Mouse (Mus musculus) E14TG2a.4 (cell line): ENCODE measurements around the gene Wnt2.

ENCODE experiments used
- H3K27me3 ChIP-seq: 2 replicates; pipeline ENCODE4 v1.6.1; 2014; ENCODE audit warnings: low read length, control low read depth; ENCODE audit not compliant: insufficient read depth
- H3K36me3 ChIP-seq: 2 replicates; pipeline ENCODE4 v1.6.1; 2014; ENCODE audit warnings: low read length, control low read depth; ENCODE audit not compliant: insufficient read depth
- H3K4me1 ChIP-seq: replicated peaks from 2 replicates; pipeline ENCODE4 v1.6.1; 2014; ENCODE audit warnings: low read depth, low read length, control low read depth
- H3K4me3 ChIP-seq: replicated peaks from 2 replicates; pipeline ENCODE4 v1.5.1; 2014; ENCODE audit warnings: mild to moderate bottlenecking, low read length
- H3K9me3 ChIP-seq: 2 replicates; pipeline ENCODE4 v1.6.1; 2014; ENCODE audit warnings: low read length, control low read depth
- CTCF ChIP-seq: conservative IDR thresholded peaks from 2 replicates; pipeline ENCODE4 v1.5.1; 2014; ENCODE audit warnings: low read length
- NANOG ChIP-seq: IDR thresholded peaks from 2 replicates; pipeline ENCODE4 v1.6.1; 2014; ENCODE audit warnings: borderline replicate concordance, low read length, mixed read lengths
- POU5F1 ChIP-seq: IDR thresholded peaks from 2 replicates; pipeline ENCODE4 v1.6.1; 2014; ENCODE audit warnings: low read length, borderline replicate concordance

The Wnt2 gene

DNA sequence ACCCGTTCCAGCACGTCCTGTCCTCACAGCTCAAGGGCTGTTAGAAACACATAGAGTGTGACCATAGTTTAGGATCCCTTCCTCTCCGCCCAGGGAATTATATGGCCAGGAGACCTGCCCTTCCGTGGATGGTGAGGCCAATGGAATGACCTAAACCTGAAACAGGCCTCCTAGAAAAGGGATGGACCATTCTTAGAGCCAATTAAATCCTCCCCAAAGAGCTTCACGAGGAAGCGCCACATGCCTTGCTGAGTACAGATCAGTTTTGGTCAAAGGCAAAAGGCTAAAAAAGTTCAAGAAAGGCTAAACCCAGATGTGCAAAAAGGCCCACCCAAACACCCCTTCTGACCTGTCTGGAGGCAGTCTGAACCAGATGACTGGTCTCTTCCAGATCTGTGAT, 1.9 kb upstream of the Wnt2 start:
- no peak for TF ChIP-seq NANOG
- no peak for TF ChIP-seq POU5F1
- TF ChIP-seq CTCF: no peak
- Histone ChIP-seq H3K27me3 (peaks cover 49% of the 10 kb centered on the region), H3K9me3 (peaks cover 6% of the 10 kb centered on the region; the same call in 1 of the 2 replicates), H3K4me3 (peak overlapping the region; percentile 76), H3K4me1 (peaks cover 27% of the 10 kb centered on the region), H3K36me3 (no peaks in the 10 kb centered on the region)

DNA sequence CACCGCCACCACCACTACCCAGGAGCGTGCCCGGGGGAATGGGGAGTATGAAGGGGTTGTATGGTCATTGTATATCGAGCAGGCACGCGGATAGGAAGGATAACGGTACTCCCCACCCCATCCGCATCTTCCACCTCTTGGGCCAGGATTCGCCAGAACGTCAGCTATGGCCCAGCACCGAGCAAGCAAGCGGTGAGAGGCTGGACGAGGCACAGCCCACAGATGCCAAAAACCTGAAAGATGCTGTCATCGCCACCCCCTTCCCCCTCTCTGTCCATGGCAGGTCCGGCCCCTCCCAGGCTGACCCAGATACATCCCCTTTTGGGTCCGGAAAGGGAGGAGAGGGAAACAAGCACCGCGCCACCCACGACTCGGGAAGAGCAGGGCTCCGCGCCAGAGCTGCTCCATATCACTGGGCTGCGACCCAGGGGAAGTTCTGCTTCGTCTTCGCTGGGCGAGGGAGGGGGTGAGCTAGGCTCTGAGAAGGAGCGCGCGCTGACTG, 1.2 kb upstream of the Wnt2 start:
- Histone ChIP-seq H3K4me3 (peak overlapping the region; percentile 76), H3K4me1 (peaks cover 27% of the 10 kb centered on the region)

DNA sequence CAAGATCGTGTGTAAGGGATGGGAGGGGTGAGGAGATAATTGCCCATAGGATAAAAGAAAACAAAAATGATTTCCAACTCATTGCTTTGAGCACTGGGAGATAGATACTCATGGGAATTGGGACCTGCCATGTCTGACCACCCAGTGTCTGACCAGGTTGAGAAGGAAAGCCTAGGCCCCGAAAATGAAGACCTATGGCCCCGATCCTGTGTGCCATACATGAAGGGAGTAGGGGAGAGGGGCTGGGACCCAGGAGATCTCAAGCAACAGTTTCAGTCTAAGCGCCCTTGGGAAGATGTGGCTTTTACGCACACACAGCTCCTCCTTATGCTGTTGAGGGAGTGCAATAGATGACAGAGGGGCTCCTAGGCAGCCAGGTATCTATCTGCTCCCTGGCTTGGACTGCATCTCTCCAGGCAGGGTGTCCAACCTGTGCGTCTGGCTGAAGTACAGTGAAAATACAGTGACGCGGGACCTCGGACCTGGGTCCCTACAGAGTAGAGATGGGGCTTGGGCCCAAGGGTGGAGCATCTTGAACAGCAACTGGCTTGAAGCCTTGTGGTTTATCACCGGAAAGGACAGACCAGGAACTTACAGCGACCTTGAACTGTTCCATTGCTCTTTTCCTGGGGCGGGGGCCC, 603 bp upstream of the Wnt2 start:
- peak overlapping the region; percentile 76 for H3K4me3 ChIP-seq
- H3K36me3 ChIP-seq: no peaks in the 10 kb centered on the region
- H3K9me3 ChIP-seq: peaks cover 6% of the 10 kb centered on the region; the same call in 1 of the 2 replicates
- H3K4me1 ChIP-seq: peaks cover 27% of the 10 kb centered on the region
- peaks cover 49% of the 10 kb centered on the region for H3K27me3 ChIP-seq
- TF ChIP-seq POU5F1 (no peak), CTCF (no peak), NANOG (no peak)

More for the DNA sequence above, 1.2 kb upstream of the Wnt2 start:
- Histone ChIP-seq H3K36me3 (no peaks in the 10 kb centered on the region), H3K9me3 (peaks cover 6% of the 10 kb centered on the region; the same call in 1 of the 2 replicates), H3K27me3 (peaks cover 49% of the 10 kb centered on the region)
- TF ChIP-seq CTCF: no peak
- TF ChIP-seq POU5F1: no peak
- no peak for TF ChIP-seq NANOG

DNA sequence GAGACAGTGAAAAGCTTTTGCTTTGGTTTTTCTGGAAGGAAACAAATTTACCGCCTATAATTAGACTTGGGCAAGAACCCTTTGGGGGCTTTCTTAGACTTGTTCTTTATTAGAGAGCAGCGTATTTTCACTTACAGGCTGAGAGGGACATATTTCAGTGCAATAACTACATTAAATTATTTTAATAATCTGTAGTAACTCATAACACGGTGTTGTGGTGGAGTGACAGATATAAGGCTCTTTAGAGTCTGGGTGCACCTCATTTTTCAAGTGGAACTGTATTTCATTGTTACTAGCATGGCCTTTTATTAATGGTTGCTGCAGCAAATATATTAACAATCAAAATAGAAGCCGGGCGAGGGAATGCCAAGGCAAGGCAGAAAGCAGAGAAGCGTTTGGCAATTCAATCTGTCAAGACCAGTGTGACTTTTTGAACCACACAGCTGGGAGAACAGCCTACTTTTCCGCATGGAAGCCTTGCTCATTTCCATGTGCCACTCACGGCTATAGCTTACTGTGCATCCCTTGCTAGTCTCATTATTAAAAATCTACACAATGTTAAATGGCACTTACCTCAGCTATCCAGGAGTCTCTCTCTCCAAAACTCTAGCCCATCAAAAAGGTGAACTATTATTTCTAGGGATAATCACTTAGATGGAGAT, 6.1 kb downstream of the Wnt2 start:
- TF ChIP-seq NANOG (no peak), CTCF (no peak), POU5F1 (no peak)
- no peaks in the 10 kb centered on the region for H3K9me3 ChIP-seq
- H3K36me3 ChIP-seq: no peaks in the 10 kb centered on the region

DNA sequence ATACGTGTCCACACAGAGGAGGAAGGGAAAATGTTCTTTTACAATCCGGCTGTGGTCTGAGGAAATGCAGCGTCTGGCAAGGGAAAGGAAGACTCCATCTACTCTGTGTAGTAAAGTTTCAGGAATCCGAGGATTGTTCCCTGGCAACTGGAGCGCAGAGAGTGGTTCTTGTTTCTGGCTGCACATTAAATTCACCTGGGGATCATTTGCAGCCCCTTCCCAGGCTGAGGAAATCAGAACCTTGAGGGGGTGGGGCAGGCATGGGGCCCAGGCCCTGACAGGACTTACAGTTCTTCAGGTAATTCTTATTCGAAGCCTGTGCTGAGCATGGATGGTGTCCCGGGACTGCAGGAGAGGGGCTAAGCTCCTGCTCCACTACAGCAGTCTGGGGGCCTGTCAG, 17.0 kb downstream of the Wnt2 start:
- Histone ChIP-seq H3K4me1 (no peaks in the 10 kb centered on the region), H3K4me3 (no peak overlapping the region), H3K27me3 (no peaks in the 10 kb centered on the region), H3K36me3 (no peaks in the 10 kb centered on the region), H3K9me3 (no peaks in the 10 kb centered on the region)
- TF ChIP-seq CTCF: no peak
- no peak for TF ChIP-seq POU5F1
- TF ChIP-seq NANOG: no peak

More for the DNA sequence above, 6.1 kb downstream of the Wnt2 start:
- Histone ChIP-seq H3K4me3 (no peak overlapping the region), H3K27me3 (peaks cover 10% of the 10 kb centered on the region), H3K4me1 (no peaks in the 10 kb centered on the region)

DNA sequence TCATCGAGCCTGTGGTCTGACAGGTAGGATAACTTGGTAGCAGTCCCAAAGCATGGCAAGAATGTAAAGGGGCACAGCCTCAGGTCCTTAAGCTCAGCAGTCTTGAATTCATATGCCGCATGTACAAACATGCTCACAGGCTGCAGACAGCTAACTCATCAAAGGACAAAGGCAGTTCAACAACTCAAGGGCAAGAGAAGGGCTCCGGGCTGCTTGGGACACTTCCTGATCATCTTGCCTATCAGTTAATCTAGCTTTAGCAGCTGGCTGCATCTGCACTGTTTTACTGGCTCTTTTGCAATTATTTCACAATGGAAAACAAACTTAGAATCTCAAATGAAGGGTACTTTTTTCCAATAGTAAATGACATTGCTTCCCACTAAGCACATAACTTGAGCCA, 23.0 kb downstream of the Wnt2 start:
- Histone ChIP-seq H3K4me1 (no peaks in the 10 kb centered on the region), H3K27me3 (no peaks in the 10 kb centered on the region), H3K36me3 (no peaks in the 10 kb centered on the region), H3K4me3 (no peak overlapping the region), H3K9me3 (no peaks in the 10 kb centered on the region)
- TF ChIP-seq POU5F1 (no peak), CTCF (no peak), NANOG (no peak)

DNA sequence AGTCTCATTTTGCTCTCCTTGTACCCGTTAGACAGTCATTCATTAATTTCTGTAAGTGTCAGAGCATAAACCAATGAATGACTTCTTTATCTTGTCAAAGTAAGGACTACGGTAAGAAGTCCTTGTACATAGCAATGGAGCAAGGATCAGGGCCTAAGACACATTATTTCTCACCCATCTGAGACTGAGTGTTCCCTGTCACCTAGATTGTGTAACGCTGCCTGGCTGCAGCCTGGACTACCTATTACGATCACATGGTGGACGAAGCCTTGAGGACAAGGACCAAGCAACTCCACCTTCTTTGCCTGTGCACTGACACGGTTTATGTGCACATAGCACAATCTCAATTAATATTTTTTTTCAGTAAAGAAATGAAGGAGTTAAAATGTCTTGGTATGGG, 28.3 kb downstream of the Wnt2 start:
- no peak overlapping the region for H3K4me3 ChIP-seq
- H3K27me3 ChIP-seq: no peaks in the 10 kb centered on the region
- H3K36me3 ChIP-seq: no peaks in the 10 kb centered on the region
- no peaks in the 10 kb centered on the region for H3K9me3 ChIP-seq
- no peak for TF ChIP-seq CTCF
- no peaks in the 10 kb centered on the region for H3K4me1 ChIP-seq

DNA sequence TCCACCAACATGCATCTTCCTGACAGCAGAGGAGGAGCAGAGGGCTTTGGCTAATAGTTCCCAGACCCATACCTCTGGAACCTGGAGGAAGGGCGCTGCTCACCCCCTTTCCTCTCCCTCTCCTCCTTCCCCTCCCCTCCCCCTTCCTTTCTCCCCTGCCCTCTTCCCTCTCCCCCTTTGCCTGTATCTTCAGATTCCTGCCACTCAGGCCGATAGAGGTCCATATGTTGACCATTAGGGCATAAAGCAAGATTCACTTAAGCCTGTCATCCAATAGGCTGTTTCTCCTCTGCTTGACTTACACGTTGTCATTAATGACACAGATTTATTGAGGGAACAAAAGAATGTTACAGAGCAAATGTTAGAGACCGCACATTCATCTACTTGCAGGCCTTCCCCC, 31.9 kb downstream of the Wnt2 start:
- Histone ChIP-seq H3K9me3 (no peaks in the 10 kb centered on the region), H3K27me3 (no peaks in the 10 kb centered on the region), H3K4me1 (no peaks in the 10 kb centered on the region), H3K36me3 (no peaks in the 10 kb centered on the region), H3K4me3 (no peak overlapping the region)
- TF ChIP-seq POU5F1 (no peak), NANOG (no peak), CTCF (no peak)
